Mouse (Mus musculus): ENCODE results near the gene Nckap5.
"Not testable (repeated sequence)": the region's sequence is repeated elsewhere in the genome, so short reads cannot be mapped to it uniquely, and the experiment has no call there.

Nckap5 gene

DNA sequence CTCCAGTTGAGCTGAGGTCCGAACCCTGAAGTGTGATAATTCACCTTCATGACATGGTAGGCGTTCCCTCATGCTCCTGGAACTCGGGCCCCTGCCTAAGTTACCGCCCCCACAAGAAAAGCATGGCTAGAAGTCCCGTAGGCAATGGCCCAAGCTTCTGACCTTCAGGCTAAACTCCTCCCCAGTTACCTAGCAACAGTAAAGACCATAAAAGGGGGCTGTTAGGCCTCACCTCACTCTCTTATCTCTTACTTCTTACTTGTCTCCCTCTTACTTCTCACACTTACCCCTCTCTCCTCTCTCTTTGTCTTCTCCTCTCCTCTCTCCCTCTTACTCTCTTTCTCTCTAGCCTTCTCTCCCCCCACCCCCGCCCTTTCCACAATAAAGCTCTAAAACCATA is 811.9 kb downstream of the Nckap5 start:
- not testable (repeated sequence) for DNase-seq (ENCODE audit: low spot score)

- no peak for DNase-seq (ENCODE audit: low spot score)
Measured at GRCm38 (mm10) chr1:126011661-126012091, 818.9 kb downstream of the Nckap5 start.

- no peak for DNase-seq (ENCODE audit: low spot score)
Measured at GRCm38 (mm10) chr1:126007571-126007970, 823.0 kb downstream of the Nckap5 start.

GRCm38 (mm10) chr1:126005672-126006071 is 824.9 kb downstream of the Nckap5 start:
- DNase-seq (ENCODE audit: low spot score): no peak

- no peak for DNase-seq (ENCODE audit: low spot score)
Measured at GRCm38 (mm10) chr1:125996540-125996939, 834.1 kb downstream of the Nckap5 start.

DNA sequence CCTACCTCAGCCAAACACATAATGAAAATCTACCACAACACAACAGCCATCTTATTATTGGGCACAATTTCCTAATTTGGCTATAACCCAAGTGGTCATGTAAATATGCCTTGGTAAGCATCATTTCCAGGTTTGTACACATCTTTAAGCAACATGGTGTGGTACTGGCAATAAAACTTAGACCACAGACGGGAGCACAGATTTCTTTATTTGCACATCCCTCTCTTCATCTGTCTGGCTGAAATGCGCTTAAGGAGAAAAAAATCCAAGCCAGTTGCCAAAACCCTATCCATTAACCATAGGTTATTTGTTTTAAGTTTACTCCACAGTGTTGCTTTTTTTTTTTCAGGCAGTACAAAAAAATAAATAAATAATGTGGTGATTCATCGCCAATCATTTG is 842.8 kb downstream of the Nckap5 start:
- DNase-seq (ENCODE audit: low spot score): no peak

GRCm38 (mm10) chr1:125984570-125984969 is 846.0 kb downstream of the Nckap5 start:
- DNase-seq (ENCODE audit: low spot score): no peak

DNA sequence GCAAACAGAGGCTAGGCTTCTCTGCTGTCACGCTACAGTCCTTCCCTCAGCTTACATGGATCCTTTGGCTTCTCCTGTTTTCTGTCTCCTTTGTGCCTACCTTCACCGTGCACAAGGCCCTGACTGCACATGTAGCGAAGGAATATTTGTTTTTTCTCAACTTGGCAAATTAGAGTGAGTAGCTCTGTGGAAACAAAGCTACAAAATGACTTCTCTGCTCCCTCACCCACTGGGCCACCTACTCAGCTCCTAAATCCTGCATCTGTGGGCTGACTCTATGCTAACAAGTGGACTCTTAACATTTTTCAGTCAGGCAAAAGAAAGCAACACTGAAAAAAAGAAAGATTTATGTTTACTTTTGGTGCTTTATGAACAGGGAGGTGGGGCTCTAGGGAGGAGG is 856.0 kb downstream of the Nckap5 start:
- no peak for DNase-seq (ENCODE audit: low spot score)

DNA sequence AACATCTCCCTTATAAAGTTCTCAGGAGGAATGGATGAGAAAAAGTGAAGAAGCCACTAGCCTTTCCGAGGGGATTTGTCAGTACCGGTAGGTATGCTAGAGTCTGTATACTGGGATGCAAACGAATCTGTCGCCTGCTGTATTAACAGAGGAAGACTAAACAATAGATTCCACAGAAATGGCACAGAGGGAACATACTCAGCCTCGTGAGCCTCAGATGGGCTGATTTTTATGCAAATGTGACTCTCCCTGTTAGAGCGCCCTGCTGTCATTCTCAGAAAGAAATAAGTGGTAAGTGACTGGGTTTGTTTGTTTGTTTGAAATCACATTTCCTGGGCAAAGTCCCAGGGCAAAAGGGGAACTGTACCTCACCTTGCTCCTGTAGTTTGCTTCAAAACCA is 858.7 kb downstream of the Nckap5 start:
- no peak for DNase-seq (ENCODE audit: low spot score)

GRCm38 (mm10) chr1:125967671-125968070 is 862.9 kb downstream of the Nckap5 start:
- no peak for DNase-seq (ENCODE audit: low spot score)

DNA sequence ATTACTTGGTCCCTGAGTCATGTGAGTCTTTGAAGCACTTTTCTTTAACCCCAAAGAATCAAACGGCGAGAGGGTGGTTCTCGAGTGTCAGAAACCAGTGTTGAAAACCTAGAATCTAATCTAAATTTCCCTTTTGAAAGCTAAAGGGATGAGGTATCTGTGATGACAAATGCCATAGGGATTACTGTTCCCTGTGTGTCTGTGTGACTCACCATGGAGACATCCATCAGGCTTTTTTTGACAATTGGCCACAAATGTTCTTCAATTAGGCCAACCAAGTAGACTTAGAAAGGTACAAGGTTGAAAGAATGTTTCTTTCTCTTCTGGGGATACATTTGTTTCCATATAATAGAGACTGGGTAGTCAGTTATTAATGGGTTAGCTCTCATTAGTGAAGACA is 879.6 kb downstream of the Nckap5 start:
- no peak for DNase-seq (ENCODE audit: low spot score)

GRCm38 (mm10) chr1:125949076-125949475 is 881.5 kb downstream of the Nckap5 start:
- no peak for DNase-seq (ENCODE audit: low spot score)

DNA sequence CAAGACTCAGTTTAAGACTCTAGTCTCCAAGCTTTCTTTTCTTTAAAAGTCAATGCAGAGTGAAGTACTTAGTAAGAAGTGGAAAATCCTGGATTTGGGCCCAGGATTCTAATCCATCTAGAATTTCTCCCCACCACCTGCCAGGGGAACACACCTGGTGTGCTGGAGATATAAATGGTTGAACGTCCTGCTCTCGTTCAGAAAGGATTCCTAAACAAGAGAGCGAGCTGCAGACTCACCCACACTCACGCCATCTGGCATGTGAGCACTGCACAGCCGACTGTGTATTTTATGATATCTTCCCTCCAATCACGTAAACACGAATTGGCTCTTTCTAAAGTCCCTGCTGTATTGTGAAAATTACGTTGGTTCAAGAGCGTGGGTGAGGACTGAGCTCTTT is 885.5 kb downstream of the Nckap5 start:
- no peak for DNase-seq (ENCODE audit: low spot score)

DNA sequence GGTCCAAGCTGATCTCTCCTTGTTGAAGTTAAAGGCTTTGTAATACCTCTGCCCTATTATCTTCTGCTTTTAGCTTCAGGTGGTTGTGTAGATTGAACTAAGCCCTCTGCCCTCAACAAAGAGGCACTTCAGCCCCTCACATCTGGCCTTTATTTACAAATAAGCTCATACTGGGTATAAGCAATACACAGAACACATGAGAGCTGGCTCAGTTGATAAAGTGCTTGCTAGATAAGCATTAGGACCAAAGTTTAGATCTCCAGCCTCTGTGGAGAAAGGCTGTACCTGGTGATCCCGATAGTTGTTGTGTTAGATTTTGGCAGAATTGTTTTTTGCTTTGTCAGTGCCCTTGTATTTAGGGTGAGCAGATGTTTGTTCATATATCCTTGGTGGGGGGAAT is 887.3 kb downstream of the Nckap5 start:
- DNase-seq (ENCODE audit: low spot score): no peak

- DNase-seq (ENCODE audit: low spot score): no peak
Measured at GRCm38 (mm10) chr1:125925486-125925885, 905.1 kb downstream of the Nckap5 start.

DNA sequence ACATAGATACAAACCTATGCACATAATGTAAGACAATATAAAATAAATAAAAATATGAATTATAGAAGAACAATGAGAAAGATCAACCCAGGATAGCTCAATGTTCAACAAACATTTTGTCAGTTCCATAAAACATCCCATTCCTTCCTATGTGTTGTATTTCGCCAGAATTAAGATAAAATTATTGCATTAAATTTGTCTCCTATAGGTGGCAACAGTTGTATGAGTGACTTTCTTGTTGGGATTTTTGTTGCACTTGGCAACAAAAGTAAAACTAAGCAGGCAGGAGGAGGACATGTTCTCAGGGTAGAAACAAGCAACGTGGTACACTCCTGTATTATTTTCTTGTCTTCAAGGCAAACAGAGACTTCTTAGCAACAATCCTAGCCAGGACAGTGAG is 907.5 kb downstream of the Nckap5 start:
- no peak for DNase-seq (ENCODE audit: low spot score)

DNA sequence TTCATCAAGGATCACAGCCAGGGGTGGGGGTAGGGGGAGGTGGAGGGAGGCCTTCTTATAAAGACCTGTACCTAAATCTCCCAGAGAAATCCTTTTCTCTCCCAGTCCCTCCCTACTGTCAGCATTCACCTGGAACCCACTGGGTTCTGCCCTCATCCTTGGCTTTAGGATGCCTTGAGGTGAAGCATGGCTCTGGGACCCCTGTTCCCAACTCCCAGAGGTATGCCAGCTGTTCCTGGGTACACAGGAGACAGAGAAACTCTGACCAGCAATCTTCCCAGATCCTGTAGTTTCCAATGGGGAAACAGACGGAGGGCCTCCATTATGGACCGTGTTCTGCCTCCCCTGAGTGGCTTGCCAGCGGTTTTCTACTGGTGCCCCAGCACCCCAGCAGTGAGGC is 909.9 kb downstream of the Nckap5 start:
- no peak for DNase-seq (ENCODE audit: low spot score)

DNA sequence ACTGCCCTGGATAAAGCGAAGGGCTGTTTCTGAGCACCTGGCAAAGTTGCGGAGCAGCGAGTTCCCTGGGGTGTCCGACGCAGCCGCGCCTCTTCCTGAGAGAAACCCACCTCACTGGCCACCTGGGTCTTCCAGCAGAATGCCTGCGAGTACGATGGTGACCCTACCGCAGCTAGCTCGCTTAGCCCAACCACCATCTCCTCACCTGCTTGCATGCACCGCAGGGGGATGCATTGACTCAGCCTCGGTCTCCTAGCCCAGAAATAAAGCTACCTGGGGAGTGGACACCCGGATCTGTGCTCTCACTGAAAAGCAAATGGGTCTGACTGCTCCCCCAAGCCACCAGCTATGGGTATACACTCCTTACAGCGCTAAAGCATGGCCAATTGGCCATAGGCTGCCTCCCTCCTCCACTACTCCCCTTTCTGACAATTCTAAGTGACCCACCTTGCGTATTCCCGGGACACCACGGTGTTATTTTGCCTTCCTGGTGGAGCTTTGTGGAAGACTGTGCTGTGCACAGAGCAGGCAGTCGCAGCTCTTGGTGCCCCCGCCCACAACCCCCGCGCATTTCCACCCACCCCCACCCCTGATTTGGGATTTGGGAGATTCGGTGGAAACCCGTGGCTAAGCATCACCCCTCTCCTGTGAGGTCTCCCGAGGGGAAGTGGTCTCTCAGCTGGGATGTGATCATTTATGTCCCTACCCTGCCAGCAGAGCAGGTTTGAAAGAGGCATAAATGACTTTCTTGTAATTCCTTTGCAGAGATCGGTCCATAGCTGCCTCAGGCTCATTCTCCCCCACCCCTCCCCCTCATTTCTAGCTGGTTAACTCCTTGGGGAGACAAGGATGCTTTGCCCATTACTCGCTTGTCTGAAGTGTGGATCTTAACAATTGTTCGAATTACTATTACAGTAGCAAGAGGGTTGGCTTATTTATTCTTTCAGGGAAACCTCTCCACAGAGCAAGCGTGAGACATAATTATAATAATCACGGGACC is 917.7 kb downstream of the Nckap5 start, which contains the start of gene Lypd1:
Gene Lypd1 (minus strand): TSS at position 501 of the 1,000 bp plus-strand sequence.
- no peak for DNase-seq (ENCODE audit: low spot score)

DNA sequence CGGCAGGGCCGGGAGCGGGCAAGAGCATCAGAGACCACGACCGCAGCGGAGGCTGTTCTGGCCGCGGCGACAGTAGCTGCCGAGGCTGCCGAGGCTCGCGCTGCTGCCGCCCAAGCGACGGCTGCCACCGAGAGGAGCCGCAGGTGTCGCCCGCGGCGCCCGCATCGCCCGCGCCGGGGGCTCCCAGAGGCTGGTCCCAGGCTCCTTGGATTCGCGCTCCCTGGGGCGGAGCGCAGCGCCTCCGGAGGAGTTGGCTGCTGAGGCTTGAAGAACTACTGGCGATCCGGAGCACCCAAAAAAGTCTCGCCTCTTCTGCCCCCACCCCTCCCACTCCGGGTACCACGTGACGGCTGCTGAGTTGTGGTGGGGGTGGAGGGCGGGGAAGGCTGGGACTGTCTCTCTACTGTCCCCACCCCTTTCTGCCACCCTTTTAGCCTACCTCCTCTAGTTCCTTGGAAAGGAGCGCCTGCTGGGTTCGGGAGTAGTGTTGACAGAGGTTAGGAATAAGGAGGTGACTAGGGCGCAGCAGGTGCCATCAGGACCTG is 918.6 kb downstream of the Nckap5 start:
- peak; percentile 5 for DNase-seq (ENCODE audit: low spot score)

DNA sequence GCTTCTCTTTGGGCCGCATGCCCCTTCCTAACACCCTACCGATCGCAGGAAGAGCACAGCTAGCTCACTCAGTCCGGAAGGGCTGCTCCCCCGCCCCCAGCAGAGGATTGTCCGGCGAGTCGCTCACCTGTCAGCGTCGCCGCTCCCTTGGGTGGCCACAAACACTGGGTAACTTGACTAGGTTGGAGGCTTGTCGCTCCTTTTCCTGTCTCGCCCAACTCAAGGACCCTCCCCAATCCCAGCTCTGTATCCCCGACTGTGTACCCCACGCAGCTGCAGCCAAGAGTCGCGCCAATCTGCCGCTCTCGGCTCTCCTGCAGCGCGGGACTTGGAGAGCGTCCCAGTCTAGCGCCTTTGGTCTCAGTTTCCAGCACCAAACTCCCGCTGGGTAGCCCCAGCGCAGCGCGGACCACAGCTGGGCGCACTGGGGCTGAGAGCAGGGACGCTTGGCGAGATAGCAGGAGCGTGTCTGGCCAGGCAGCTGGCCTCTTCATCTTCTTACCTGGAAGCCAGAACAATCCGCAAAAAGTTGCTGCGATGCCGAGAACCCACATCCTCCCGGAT is 919.2 kb downstream of the Nckap5 start:
- no peak for DNase-seq (ENCODE audit: low spot score)

- no peak for DNase-seq (ENCODE audit: low spot score)
Measured at GRCm38 (mm10) chr1:125910871-125911265, 919.7 kb downstream of the Nckap5 start.

- no peak for DNase-seq (ENCODE audit: low spot score)
Measured at GRCm38 (mm10) chr1:125910211-125910870, 920.3 kb downstream of the Nckap5 start.

Measured in ovary, adult 18-20 months (tissue).